Mouse (Mus musculus) thymus, postnatal 14 days (tissue): ENCODE results near the gene Rnasek.

Experiments
- DNase-seq: peaks from one replicate; pipeline ENCODE4 v3.0.0; 2021

Rnasek gene

GRCm38 (mm10) chr11:70235254-70235900 lies 4.3 kb downstream of the Rnasek start:
- no peak for DNase-seq

GRCm38 (mm10) chr11:70234497-70234896 lies 5.1 kb downstream of the Rnasek start:
- no peak for DNase-seq

GRCm38 (mm10) chr11:70234037-70234436 lies 5.6 kb downstream of the Rnasek start:
- DNase-seq = no peak

GRCm38 (mm10) chr11:70233016-70233415 lies 6.6 kb downstream of the Rnasek start:
- DNase-seq = no peak

GRCm38 (mm10) chr11:70232546-70232945 lies 7.1 kb downstream of the Rnasek start:
- no peak for DNase-seq

GRCm38 (mm10) chr11:70230239-70230727 lies 9.4 kb downstream of the Rnasek start:
- peak; percentile 86 for DNase-seq

GRCm38 (mm10) chr11:70229260-70230010 lies 10.2 kb downstream of the Rnasek start, which contains the start of gene Bcl6b:
TSS of gene Bcl6b (minus strand) at chr11:70229798.
- peak; percentile 36 for DNase-seq

- peak; percentile 87 for DNase-seq
Observed at GRCm38 (mm10) chr11:70228828-70229227, 10.8 kb downstream of the Rnasek start.

GRCm38 (mm10) chr11:70227661-70228245 lies 11.9 kb downstream of the Rnasek start:
- DNase-seq = no peak

- DNase-seq = no peak
Observed at GRCm38 (mm10) chr11:70227126-70227525, 12.5 kb downstream of the Rnasek start.

- DNase-seq = no peak
Observed at GRCm38 (mm10) chr11:70226602-70226890, 13.1 kb downstream of the Rnasek start.

GRCm38 (mm10) chr11:70225798-70226601 lies 13.6 kb downstream of the Rnasek start:
- no peak for DNase-seq

GRCm38 (mm10) chr11:70223724-70224123 lies 15.9 kb downstream of the Rnasek start:
- DNase-seq = no peak

- DNase-seq = no peak
Observed at GRCm38 (mm10) chr11:70221603-70222500, 17.8 kb downstream of the Rnasek start.

- peak; percentile 93 for DNase-seq
Observed at GRCm38 (mm10) chr11:70220731-70221602, 18.7 kb downstream of the Rnasek start, which contains the start of gene Slc16a13. TSS of gene Slc16a13 (minus strand) at chr11:70221064.

GRCm38 (mm10) chr11:70220323-70220722 lies 19.3 kb downstream of the Rnasek start:
- DNase-seq = no peak

GRCm38 (mm10) chr11:70219873-70220272 lies 19.8 kb downstream of the Rnasek start:
- no peak for DNase-seq

GRCm38 (mm10) chr11:70218741-70219470 lies 20.7 kb downstream of the Rnasek start:
- DNase-seq = no peak

GRCm38 (mm10) chr11:70218039-70218438 lies 21.6 kb downstream of the Rnasek start:
- DNase-seq = no peak

GRCm38 (mm10) chr11:70216103-70216502 lies 23.5 kb downstream of the Rnasek start:
- no peak for DNase-seq
